Mouse (Mus musculus) NIH3T3 (cell line): ENCODE measurements around the gene Hspb1.

Source experiments
- DNase-seq: peaks from one replicate; pipeline ENCODE4 v3.0.0-alpha.2; 2012; ENCODE audit warnings: low read depth

Hspb1 gene

DNA sequence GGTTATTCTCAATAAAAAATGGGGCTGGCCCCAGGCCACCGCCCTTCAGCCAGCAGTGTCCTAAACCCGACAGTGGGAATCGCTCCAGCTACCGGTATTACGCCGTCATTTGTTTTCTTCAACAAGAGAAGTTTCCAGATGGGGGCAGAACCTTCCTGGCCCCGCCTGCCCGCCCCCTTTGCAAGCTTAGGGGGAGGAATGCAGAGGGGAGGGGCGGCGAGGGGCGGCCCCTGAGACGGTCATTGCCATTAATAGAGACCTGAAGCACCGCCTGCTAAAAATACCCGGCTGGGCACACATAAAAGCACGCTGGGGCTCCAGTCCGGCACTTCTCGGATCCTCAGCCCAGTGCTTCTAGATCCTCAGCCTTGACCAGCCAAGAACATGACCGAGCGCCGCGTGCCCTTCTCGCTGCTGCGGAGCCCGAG, at the start of gene Hspb1:
Gene Hspb1 (plus strand): TSS at position 245 of the 428 bp plus-strand sequence.
- no peak for DNase-seq

DNA sequence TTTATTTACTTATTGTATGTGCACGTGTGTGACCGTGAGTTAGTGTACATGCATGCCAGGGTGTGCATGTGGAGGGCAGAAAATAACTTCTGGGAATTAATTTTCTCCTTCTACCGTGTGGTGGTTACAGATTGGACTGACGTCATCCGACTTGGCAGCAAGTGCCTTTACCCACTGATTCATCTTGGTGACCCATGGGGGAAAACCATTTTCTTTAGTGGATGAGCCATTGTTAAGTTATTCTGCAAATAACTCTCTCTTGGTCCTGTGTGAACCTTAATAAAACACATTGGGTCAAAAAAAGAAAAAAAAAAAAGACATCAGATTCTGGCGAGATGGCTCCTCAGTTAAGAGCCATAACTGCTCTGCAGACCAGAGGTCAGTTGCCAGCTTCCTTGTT, 46.1 kb upstream of the Hspb1 start:
- DNase-seq, result peak; percentile 93

GRCm38 (mm10) chr5:135843418-135843817, 44.3 kb upstream of the Hspb1 start:
- peak; percentile 86 for DNase-seq

GRCm38 (mm10) chr5:135845676-135846320, 41.9 kb upstream of the Hspb1 start:
- DNase-seq, result no peak

DNA sequence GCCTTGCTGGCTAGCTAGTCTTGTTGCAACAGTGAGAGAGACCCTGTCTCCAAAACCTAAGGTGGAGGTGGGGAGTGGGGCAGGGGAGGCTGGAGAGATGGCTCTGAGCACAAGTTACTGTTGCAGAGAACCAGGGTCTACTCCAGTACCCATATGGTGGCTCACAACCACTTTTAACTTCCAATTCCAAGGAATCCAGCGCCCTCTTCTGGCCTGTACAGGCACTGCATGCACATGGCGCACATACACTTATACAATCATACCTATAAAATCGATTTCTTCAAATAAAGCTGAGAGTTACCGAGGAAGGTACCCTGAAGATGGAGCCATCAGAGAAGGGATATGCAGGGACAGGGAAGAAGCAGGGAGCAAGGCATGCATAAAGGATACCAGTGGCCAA, 40.3 kb upstream of the Hspb1 start:
- no peak for DNase-seq

DNA sequence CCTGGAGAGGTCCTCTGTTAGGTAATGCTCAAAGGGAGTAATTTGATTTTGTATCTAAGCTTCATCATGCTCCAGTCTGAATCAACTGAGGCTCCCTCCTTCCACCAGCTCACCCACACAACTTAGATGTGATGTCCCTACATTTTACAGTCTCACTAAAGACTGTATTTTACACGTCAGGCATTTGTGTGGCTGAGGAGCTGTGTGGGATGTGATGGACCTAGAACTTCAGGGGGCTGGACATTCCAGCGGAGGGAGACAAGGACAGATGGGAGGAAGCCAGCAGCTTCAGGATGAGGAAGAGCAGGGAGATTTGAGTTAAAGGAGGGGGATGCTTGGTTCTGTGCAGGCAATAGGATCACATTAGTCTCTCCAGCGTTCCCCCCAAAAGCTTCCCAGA, 39.8 kb upstream of the Hspb1 start:
- no peak for DNase-seq

DNA sequence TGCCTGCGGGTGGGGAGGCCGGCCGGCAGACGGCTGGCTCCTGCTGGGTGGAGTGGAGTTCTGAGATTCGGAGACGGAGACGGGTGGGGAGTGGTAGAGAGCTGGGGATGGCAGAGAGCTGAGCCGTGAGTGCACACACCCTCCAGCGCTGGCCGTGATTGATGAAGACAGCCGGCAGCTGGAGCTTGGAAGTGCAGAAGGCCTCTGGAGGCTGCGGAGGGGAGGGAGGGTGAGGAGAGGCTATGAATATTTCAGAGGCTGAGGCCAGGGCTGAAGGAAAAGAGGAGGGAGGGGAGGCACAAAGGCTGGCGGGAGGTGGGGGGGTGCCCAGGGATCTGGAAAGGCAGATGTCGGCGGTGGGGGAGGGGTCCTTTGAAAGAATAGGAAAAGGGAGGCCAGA, 36.7 kb upstream of the Hspb1 start:
- DNase-seq, result peak; percentile 80

DNA sequence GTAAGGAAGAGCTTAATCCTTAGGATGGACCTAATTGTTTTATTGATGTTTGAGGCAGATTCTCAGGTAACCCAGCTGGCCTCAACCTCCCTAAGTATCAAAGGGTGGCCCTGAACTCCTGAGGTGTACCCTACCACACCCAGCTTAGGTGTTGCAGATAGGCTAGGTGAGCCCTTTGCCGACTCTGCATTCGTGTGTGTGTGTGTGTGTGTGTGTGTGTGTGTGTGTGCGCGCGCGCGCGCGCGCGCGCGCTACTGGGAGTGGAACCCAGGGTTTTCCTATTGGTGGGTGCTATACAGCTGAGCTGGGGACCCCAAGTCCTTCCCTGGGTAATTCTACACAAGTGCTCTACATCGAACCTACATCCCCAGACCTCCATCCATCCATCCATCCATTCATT, 36.2 kb upstream of the Hspb1 start:
- no peak for DNase-seq

- DNase-seq, result peak; percentile 41
Measured at GRCm38 (mm10) chr5:135852421-135852820, 35.3 kb upstream of the Hspb1 start.

GRCm38 (mm10) chr5:135853731-135854130, 34.0 kb upstream of the Hspb1 start:
- DNase-seq, result peak; percentile 78

DNA sequence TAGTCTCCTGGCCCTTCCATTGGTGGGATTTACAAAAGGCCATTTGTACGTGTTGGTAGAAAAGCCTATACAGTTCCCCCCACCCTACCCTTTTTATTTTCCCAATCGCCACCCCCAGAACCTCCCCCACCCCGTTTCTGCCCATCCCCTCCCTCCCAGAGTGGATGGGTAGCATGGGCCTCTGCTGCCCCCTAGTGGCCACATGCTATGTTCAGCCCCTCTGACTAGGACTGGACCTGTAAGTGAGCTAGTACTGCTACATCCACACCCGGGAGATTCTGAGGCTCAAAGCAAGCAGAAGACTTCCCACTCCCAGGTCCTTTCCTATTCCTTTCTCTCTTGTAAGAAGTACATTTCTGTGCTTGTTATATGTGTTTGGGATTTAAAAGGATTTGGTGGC, 32.6 kb upstream of the Hspb1 start:
- peak; percentile 92 for DNase-seq

- DNase-seq, result no peak
Measured at GRCm38 (mm10) chr5:135866662-135867061, 21.1 kb upstream of the Hspb1 start.

DNA sequence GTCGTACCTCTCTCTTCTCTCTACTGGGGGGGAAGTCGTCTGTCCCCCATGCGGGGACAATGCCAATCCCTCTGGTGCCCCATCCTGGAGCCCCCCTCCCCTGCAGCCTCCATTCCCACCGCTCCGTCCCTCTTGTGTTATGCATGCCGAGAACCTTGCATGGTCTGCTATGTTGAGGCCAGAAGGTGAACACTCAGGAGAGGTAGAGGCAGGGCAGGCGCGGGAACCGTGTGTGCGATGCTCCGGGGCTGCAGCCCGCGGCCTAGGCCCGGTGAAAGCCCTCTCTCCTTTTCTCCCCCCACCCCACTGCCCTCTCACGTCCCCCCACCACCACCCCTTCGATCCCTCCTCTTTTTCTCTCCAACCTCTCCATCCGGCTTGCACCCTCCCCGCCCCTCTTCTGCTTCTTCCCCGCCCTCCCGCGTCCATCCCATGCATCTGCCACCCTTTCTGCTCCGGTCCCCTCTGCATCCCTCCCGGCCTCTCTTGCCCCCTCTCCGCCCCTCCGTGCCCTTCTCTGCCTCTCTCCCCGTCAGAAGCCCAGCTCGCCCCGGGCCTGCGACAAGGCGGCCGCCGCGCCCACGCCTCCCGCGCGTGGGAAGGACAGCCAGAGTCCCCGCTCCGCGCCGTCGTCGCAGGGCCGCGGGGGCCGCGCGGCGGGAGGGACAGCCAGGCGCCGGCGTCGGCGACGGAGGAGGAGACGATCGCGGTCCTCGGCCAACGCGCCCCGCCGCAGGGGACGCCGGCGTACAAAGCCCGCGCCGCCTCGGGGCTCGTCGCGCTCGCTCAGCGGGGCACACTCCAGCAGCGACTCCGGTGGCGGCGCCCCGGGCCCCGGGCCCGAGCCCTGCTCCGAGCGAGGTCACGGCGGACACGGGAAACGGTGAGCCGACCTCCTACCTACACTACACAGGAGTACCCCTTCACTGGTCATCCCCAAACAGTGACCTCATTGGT, 19.8 kb upstream of the Hspb1 start:
- no peak for DNase-seq

DNA sequence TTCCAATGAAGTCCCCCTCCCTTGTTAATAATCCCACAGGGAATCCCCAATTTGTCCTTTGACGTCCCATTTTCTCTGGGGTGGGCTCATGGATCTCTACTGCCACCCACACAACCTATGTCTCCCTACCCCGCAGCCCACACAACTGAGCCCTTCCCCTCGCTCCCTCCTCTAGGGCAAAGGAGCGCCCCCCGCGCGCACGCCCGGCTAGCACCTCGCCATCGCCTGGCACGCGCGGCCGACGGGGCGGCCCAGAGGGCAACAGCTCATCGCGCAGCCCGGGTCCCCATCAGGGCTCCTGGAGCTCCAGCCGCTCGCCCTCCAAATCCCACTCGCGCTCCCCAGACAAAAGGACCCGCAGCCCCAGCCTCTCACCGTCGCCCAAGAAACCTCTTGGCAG, 19.1 kb upstream of the Hspb1 start:
- no peak for DNase-seq

GRCm38 (mm10) chr5:135869661-135870423, 17.9 kb upstream of the Hspb1 start:
- no peak for DNase-seq

GRCm38 (mm10) chr5:135870505-135870904, 17.2 kb upstream of the Hspb1 start:
- DNase-seq, result no peak

DNA sequence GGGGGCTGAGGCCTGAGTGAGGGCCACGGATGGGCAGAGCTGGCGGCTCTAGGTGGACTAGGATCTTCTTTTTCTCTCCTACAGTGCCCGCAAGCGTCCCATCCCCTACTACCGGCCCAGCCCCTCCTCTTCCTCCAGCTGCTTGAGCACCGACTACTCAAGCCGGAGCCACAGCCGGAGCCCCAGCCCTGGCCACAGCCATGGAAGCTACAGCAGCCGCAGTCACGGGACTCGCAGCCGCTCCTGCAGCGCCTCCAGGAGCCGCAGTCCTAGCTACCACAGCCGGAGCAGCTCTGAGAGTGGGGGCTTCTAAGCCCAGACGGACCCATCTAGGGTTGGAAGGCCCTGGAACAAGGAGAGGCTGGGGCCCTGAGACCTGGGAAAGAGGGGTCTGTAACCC, 14.7 kb upstream of the Hspb1 start:
- no peak for DNase-seq

- DNase-seq, result no peak
Measured at GRCm38 (mm10) chr5:135873753-135874152, 14.0 kb upstream of the Hspb1 start.

DNA sequence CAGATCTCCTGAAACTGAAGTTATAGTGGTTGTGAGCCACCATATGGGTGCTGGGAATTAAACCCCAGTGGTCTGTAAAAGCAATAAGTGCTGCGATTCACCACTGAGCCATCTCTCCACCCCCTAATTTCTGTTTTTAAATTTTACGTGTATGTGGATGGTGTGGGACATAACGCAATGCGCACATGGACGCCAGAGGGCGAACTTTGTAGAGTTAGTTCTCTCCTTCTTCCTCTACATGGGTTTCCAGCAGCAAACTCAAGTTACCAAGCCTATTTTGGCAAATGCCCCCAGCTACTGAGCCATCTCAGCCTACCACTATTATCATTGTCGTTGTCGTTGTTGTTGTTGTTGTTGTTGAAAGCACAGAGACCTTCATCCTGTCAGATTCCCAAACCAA, 10.5 kb upstream of the Hspb1 start:
- peak; percentile 93 for DNase-seq

DNA sequence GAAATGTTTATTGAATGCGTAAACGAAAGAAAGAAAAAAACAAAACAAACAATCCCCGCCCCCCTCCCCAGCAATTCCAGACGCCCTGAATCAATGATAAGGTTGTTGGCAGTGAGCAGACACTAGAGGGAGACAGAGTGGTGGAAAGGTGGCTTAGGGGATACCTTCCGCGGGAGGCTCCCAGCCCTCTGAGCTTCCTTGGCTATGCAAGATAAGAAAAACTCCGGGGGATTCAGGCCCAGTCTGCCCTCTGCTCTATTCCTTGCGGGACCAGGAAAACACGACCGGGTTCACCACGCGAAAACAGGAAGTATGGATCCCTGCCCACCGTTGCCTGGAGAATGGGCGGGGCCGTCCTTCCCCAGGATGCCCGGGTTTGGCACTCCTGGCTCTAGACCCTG, 9.9 kb upstream of the Hspb1 start:
- peak; percentile 87 for DNase-seq

GRCm38 (mm10) chr5:135879449-135880158, 8.1 kb upstream of the Hspb1 start:
- DNase-seq, result peak; percentile 93

DNA sequence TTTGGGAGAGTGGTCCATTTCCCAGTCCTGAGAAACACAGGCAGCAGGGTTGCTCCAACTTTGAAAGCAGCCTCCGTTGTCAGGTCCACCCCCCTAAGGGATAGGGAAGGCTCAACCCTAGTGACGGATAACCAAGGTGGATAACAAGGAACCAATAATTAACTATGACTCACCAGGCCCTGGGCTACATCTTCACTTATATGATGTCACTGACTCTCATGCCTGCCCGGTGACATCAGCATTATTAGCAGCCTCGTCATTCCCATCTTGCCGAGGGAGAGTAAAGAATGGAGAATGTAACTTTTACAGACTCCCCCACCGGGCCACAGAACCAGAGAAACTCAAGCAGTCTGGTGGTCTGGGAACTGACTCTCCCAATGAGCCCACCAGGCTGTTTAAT, 3.1 kb upstream of the Hspb1 start:
- peak; percentile 65 for DNase-seq
